Mouse (Mus musculus): ENCODE measurements around the gene Rhpn2.

The Rhpn2 gene

DNA sequence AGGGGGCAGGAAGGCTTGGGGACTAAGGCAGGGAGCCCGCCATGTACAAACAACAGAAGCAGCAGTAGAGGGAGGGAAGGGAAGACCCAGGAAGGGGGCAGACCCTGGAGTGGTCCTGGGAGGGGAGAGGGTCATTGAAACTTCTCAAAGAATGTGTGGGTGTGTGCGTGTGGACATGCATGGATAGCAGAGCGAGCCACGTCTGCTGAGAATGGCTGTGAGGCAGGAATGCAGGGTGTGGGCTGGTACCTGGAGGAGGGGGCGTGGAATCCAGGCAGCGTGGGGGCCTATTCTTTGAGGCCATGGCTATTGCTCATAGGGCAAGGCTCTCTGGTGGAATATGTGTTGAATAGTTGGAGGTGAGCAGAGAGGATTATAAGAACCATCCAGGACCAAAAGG lies 54.7 kb downstream of the Rhpn2 start:
- no peak for DNase-seq (ENCODE audit: low spot score)

DNA sequence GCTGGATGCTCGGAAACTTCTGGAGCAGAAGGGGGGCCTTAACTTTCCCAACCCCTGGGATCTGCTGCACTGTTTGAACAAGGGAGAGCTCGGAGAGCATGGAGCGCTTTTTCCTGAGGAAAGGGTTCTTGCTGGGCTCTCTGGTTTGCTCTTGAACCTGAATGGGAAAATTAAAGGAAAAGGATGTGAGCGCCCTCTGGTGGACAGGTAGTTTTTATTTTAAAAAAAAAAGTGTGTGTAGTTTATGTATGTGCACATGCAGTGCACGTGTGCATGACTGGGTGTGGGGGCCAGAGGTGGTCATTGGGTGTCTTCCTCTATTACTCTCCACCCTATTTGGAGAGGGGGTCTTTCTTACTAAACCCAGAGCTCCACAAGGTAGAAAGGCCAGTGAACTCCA lies 59.0 kb downstream of the Rhpn2 start:
- DNase-seq (ENCODE audit: low spot score): peak; percentile 48

DNA sequence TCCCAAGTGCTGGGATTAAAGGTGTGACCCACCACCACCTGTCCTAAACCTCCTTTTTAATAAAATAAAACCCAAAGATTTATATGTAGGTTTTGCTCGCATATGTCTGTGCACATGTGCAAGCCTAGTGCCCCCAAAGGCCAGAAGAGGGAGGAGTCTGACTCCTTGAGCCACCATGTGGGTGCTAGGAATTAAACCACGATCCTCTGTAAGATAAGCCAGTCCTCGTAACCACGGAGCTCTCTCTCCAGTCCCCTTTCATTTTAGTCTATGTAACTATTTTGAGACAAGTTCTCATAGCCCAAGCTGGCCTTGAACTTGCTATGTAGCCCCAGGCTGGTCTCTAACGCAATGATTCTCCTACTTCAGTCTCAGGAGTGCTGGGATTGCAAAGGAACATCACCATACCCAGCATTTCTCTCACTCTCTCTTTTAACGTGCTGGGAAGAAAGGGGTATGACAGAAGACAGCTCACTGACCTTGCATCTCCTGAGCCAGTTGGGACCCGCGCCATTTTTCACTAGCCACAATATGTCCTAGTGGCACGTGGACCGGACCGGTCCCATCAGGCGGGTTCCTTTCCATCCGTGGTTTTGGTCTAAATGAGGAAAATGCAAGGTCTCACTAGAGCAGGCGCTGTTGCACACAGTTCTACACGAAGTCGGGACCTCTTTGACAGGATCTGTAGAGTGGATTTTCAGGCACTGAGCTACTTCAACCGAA lies 61.9 kb downstream of the Rhpn2 start:
- no peak for DNase-seq (ENCODE audit: low spot score)

DNA sequence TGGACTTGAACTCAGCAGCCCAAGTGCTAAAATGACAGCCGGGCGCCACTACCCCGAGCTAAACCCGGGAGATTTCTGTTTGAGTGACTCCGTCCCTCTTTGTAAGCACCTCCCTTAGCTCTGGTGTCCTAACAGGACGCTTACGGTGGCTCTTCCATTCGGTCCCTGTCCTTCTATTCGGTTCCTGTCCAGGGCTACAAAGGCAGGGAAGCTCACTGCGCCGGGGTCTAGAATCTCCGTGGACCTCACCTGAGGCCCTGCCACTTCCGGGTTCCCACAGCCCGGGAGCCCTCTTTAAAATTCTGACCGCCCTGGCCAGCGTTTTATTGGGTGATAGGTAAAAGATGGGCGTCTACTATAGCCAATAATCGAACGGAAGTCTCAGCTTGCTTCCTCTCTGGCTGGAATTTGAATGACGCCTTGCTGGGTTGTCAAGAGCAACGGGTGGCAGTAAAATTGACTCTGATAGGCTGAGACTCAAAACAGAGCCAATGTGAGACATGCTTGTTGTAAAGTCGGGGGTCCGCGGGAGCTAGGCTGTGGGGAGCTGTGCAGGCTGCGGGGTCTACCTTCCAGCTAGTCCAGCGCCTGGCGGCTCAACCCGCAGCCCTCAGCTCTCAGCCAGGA lies 62.7 kb downstream of the Rhpn2 start, which contains the start of the genes Faap24 and Cep89:
TSS of gene Faap24 (minus strand) at position 295 of the 627 bp plus-strand sequence.
TSS of gene Cep89 (plus strand) at position 494 of the 627 bp plus-strand sequence.
- peak; percentile 87 for DNase-seq (ENCODE audit: low spot score)

DNA sequence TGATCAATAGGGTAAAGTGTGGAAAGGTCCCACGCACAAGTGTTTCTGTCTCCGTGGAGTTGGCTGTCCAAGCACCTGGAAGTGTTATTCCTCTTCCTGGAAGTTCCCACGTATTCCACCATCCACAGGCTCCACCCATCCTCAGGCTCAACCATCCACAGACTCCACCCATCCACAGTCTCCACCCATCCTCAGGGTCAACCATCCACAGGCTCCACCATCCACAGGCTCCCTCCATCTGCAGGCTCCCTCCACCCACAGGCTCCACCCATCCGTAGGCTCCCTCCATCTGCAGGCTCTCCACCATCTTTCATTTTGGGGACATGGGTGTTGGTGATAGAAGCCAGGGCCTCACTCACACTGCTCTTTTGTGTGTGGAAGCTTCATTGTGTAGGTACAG lies 67.2 kb downstream of the Rhpn2 start:
- DNase-seq (ENCODE audit: low spot score): no peak

DNA sequence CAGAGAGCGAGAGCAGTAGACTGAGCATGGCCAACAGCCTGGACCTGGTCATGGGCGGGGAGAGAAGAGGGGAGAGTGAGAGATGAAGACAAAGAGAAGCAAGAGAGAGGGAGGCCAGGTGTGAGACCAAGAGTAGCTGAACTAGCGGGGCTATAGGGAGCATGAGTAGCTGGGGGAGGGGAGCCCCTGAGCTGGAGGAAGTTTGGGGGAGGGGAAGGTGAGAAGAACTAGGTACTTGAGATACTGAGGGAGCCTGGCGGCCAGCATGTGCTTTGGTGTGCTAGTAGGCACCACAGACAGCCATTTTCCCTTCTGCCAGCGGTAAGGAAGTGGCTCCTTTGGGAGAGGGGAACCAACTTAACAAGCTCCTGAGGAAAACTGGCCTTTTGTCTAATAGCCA lies 81.3 kb downstream of the Rhpn2 start:
- no peak for DNase-seq (ENCODE audit: low spot score)

DNA sequence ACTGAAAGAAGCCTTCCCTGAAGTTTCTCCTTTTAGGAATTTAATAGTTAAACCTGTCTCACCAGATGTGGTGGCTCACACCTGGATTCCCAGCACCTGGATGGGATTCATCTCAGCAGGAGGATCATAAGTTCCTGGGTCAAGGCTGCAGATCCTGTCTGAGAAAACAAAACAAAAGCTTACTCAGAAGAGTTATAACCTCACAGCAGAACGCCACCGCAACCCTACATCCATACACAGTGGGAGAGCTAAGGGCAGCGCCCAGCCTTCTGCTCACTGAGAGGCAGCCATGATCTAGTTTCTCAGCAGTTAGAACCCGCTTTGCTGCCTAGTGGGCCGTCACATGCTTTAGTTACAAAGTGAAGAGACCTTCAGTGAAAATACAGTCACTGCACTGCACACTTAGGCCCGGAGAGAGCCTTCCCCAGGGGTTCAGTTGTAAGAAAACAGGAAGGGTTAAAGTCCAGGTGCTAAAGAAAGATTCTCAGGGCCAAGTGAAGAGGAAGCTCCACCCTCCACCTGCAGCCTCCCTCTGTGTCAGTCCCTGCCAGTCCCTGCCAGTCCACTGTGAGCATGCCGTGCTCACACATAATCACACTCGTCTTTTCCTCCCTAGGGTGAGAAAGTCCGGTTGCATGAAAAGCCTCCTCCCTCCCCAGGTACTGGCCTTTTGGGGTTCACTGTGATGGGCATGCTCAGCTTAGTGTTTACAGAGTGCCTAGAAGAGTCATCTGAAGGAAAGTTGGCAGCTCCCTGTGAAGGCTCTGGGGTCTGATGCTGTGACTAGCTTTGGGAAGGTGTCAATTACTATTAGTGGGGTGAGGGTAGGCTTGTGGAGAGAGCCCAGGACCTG lies 82.1 kb downstream of the Rhpn2 start:
- no peak for DNase-seq (ENCODE audit: low spot score)

DNA sequence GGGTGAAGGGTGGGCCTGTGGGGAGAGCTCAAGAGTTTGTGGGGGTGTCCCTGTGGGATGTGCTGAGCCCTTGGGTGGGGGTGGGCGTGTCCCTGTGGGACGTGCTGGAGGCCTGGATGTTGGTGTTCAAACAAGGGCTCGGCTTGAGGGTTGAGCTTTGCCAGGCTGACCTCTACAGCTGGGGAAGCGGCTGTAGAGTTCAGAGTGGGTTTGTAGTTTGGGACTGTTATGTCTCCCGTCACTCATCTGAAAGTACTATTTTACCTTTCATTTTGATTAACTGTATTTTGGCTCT lies 82.6 kb downstream of the Rhpn2 start:
- no peak for DNase-seq (ENCODE audit: low spot score)

DNA sequence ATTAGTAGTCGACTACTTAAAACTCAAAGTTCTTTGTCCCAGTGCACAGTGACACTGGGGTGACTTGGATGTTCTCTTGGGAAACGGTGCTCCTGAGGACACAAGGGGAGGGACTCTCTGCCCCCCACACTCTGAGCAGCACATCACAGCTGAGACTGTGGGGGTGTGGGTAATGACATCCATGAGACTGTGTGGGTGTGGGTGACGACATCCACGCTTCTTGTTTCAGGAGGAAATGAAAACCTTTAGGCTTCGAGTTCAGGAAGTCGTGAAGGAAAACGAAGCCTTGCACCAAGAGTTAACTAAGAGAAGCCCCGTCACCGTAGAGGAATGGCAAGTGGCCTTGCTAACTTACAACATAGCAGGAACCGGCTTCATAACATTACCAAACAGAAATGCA lies 89.1 kb downstream of the Rhpn2 start:
- DNase-seq (ENCODE audit: low spot score): no peak

DNA sequence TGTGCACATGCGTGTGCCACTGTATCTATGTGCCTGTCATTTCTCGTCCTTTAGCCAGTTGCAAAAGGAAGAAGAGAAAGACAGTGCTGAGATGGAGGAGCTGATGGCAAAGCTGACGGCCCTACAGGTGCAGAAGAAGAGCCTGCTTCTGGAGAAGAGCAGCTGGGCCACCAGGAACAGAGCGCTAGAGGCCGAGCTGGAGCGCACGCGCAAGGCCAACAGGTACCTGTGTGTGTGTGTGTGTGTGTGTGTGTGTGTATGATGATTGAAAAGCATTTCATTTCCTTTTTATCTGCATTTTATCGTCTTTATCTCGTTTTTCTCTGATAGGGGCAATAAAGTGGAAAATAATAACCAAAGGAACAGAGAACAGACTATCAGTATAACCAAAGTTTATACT lies 94.2 kb downstream of the Rhpn2 start:
- DNase-seq (ENCODE audit: low spot score): no peak

DNA sequence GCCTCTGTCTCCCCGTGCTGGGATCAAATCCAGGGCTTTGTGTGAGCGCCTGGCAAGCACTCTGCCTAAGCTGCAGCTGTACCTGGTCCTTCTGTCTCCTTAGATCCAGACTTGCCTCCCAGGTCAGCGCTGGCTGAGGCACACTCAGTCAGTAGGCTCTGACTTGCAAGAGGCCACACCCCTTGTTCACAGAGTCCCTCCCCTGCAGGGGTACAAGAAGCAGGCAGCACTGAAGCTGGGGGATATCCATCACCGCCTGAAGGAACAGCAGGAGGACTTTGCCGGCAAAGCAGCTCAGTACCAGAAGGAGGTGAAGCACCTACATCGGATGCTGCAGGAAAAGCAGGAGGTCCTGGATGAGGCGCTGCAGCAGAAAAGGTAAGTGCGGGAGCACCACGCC lies 101.3 kb downstream of the Rhpn2 start:
- no peak for DNase-seq (ENCODE audit: low spot score)

Measured in urinary bladder, postnatal 25 days (tissue).